Mouse (Mus musculus) layer of hippocampus, adult 9-11 months (tissue): Measurements from ENCODE around the gene Tas1r1.

Source experiments
- DNase-seq: peaks from one replicate; pipeline ENCODE4 v3.0.0; 2022

Gene Tas1r1

DNA sequence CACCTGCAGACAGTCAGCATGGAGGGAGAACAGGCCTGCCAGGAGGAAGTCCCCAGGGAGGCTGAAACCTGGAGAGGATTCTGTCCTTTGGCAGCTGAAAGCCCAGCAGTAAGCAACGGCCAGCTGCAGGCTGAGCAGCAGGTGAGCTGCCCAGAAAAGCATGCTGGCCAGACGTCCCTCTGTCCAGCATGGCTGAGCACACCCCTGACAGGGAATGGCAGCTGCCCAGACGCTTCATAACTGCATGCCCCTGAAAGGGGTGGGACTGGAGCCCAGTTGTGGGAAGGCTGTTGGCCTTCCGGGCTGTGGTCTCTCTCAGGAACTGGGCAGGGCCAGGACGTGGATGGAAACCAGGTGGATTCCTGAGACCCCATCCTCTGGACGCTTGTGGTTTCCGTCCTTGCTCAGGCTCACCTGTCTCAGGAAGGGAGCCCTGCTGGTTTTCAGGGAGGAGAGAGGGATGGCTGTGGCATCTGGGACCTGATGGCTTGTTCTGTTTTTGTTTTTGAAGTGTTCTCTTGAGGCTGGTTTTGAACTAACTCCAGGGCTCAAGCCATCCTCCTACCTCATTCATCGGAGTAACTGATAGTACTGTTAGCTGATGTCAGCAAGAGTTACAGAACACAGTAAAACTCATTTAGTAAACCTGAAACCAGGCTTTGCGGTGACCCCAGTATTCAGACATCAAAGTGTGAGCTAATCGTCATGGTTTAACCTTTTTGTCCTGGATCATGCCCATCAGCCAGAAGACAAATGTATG is at the start of gene Tas1r1:
Gene Tas1r1, minus strand, starts transcription at position 344 of the 760 bp plus-strand sequence.
- no peak for DNase-seq

DNA sequence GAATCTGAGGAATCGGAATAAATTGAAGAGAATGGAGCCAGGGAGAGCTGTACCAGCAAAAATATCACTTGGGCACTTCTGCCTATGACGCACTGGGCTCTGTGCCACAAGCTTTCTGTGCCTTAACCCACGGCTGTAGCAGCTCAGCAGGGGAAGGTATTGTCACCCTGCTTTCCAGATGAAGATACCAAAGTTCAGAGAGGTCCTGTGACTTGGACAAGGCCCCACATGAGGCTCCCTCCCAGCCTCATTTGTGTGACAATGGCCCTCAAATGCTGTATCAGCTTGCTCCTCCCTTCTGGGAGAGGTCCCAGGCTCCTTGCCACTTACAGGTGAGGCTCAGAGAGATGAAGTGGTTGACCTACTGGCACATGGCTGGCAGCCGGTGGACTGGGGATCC is 49.8 kb upstream of the Tas1r1 start:
- no peak for DNase-seq

DNA sequence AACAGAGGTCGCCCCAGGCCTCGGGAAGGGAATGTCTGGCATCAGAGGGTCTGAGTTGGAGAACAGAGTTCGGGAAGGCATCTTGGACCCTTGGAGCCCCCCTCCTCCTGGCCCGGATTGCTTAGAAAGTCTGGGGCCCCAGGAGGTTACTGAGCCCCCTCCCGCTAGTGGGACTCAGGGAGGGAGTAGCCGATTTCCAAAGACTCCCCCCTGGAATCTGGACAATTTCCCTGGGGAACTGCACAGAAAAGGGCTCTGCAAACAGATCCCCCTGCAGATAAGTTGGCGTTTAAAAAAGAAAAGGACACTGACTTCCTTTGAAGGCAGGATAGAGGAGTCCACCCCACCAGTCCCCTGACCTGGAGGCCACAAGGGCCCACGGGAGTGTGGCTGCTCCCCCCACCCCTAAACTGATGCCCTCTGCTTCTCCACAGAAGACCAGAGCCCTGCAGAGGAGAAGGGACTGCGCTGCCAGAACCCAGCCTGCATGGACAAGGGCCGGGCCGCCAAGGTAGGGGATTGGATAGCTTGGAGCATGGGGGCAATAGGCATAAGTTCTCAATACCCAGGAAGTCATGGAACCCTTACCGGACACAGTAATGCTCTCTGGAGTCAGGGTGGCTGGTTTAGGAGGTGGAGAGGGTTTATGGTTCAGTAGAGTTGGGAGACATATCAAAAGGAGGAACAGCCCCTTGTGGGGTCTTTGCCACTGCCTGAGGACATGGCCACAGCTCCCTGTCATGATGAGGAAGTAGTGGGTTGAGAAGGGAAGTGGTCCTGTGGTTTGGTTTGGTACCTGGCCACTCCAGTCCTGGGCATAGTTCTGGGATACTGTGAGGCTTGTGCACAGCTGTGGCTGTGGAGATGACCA is 49.1 kb upstream of the Tas1r1 start:
- DNase-seq, result no peak

DNA sequence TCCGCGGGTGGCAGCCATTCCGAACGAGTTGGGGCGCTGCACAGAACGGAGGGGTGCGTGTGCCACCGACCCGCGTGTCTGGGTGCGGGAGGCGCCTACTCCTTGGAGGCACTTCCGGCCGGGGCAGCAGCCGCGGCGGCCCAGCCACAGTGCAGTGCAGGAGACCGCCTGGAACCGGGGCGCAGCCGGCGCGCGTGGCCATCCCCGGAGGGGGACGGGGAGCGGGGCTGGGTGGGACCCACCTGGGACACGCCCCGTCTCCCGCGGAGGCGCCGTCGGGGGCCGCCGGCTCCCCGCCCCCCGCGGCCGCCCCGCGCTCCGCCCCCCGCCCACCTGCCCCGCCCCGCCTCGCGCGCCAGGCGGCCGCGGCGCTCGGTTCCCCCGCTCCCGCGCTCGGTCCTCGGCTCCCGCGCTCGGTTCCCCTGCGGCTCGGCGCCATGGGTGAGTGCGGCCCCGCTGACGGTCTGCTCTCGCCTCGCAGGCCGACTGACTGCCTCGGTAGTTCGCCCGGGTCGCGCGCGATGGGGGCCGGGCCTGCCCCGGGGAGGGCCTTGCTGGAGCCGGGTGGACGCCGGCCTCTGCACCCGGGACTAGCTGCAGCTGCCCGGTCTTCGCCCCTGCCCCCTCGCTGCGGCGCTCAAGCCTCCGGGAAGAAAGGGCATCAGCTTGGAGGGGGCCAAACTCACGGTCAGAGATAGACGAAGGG is 48.3 kb upstream of the Tas1r1 start:
- no peak for DNase-seq

DNA sequence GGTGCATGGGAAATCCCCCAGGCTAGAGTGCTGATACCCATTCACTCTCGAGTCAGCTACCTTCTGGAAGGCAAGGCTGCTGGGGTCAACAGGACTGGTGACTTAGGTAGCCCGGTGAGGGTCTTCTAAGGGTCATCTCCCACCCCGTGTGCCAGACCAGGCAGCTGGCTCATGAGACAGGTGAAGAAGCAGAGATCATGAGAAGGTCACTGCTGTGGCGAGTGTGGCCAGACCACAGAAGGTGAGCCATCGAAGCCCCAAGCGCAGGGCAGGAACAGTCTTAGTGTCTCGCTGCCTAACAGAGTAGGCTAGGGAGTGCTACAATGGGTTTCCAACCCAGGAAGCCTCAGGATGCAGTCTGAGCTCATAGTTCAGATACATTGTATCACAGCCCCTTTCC is 46.2 kb upstream of the Tas1r1 start:
- no peak for DNase-seq

DNA sequence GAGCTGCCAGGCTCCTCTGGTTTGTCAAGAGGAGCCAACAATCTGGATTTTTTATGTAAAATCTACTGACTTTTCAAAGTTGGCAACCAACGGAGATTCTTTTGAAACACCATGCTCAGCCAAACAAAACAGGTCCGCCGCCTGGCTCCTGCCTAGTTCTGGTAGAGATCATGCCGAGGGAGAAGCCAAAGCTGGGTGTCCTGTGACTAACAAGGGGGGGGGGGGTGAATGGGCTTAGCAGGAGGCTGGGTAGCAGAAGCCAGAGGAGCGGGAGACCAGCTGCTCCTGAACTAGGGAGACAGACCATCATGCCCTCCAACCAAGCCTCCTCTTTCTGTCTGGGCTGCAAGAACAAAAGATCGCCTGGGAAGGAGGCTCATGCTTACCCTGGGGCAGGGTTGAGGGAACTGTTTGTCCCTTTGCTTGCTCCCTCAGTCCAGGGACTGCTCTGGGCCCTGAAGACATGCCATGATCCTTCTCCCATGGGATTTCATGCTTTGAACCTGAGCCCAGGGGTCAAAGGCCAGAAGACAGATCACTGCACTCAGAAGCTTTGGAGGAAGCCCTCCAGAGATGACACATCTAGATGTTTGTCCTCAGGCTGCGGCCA is 45.3 kb upstream of the Tas1r1 start:
- DNase-seq, result no peak

DNA sequence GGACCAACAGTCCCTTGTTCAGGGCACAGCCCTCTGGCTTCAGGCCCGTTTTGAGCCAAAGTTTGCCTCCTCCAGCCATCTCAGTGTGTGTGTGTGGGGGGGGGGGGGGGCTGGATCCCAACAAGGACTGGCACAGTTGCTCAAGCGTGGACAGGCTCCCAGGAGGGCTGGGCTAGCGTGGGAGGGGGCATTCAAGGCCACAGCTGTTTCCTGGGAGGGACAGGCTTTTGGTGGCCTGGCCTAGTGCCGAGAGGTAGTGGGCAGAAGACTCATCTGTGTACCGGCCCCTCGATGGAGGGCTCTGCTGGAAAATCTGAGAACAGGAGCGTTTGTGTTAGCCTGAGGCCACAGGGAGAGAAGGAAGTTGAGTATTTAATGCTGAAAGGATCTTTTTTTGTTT is 41.6 kb upstream of the Tas1r1 start:
- no peak for DNase-seq

DNA sequence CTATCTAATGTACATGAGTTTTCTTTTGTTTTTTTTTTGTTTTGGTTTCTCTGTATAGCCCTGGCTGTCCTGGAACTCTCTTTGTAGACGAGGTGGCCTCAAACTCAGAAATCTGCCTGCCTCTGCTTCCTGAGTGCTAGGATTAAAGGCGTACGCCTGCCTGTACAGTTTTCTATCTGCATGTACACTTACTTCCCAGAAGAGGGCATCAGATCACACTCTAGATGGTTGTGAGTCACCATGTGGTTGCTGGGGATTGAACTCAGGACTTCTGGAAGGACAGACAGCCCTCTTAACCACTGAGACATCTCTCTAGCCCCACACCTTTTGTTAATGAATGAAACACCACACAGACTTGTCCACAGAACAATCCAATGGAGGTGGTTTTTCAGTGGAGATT is 40.9 kb upstream of the Tas1r1 start:
- DNase-seq, result no peak

DNA sequence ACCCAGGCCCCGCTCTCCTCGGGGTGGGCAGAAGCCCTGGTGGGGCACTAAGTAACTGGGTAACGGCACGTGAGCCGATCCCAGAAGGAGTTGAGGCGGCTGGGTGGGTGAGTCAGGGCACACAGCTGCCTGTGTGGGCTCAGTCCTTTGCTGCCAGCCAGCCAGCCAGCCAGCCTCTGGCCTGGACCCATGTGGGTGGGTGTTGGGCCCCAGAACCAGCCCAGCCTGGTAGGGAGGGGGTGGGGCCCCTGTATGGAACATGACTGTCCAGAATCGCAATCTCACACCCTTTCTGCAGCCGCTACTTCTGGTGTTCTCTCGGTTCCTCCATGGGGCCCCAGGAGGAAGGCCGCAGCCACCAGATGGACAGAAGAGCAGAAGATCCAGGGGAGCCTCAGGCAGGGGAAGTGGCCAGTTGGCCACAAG is 39.8 kb upstream of the Tas1r1 start:
- DNase-seq, result no peak

DNA sequence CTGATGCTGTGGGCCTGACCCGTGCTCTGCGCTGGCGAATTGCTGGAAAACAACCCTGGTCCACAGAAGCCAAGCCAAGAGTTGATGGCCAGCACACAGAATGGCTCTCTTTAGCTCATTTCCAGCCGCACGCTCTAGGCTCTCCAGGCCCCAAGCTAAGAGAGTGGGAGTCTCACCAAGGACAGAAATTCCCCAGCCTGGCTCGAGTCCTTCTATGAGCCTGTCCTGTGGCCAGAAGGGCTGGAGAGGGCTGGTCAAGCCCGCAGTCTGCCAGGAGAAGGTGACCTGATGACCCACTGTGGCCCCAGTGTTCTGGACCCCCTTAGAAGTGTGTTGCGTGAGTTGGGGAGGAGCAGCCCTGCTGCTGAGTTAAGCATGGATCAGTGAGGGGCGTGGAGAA is 38.8 kb upstream of the Tas1r1 start:
- DNase-seq, result no peak

DNA sequence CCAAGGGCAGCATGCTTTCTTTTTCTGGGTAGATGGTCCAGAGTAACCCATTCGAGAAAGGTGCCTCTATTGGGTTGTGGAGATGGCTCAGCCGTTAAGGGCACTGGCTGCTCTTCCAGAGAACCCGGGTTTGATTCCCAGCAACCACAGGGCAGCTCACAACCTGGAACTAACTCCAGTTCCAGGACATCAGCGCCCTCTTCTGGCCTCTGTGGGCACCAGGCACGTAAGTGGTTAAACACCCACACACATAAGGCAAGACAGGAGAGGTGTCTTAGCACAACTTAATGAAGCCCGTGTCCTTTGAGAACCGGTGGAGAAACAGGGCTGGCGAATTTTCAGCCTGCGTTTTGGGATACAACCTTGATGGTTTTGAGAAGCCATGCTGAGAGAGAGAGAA is 36.2 kb upstream of the Tas1r1 start:
- no peak for DNase-seq

DNA sequence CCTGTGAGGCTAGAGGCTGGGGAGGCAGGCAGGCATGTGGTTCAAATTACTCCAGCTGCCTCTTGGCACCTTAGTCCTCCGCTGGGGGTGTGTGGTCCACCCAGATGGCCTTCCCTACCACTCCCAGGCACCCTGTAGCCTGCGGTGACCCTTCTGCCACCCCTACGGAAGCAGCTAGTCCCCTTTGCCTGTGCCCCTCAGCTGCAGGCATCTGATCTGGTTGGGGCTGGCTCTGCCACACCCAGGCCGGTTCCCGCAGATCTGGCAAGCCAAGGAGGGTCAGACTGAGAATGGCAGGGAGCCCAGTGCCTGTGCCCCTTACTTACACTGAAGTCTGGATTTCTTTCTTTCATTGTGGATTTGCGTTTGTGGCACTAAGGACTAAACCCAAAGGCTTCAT is 35.3 kb upstream of the Tas1r1 start:
- no peak for DNase-seq

DNA sequence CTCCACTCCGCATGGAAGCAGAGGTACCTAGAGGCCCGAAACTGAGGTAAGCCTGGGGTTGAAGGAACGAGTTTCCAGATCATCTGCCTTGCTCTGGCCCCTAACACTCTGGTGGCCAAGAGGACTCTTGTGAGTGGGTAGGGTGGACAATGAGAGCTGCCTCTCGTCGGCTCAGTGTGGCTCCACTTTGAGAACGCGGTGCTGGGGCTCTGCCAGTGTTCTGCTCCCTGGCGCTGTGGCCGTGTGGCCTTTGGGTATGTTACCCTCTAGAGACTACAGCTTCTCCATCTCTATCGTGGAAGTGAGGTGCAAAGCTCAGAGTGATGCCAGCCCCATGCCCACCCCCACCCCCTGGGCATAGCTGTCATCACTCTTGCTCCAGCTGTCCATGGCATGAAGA is 34.3 kb upstream of the Tas1r1 start:
- DNase-seq, result no peak

DNA sequence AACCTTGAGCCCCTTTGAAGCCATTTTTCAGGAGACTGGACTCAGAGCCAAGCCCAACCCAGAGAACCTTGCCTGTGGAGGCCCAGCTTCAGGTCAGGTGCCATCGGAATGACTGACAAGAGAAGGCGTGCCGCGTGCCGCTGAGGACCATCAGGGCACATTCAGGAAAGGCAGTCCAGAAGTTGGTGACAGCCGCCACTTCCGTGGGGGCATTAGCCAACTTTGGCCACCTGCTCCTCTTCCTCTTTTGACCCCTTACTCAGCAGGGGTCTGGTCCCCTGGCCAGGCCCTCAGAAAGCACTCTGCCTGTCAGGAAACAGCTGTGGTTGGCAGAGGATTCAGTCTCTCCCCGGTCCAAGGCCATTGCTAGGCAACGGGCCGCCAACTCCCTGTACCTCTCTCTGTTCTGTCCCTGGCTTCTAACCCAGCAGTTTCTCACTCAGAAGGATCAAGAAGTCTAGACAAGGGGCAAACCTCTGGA is 33.8 kb upstream of the Tas1r1 start, which contains the start of gene Plekhg5:
Gene Plekhg5, plus strand, starts transcription at position 378 of the 481 bp plus-strand sequence.
- peak; percentile 42 for DNase-seq

DNA sequence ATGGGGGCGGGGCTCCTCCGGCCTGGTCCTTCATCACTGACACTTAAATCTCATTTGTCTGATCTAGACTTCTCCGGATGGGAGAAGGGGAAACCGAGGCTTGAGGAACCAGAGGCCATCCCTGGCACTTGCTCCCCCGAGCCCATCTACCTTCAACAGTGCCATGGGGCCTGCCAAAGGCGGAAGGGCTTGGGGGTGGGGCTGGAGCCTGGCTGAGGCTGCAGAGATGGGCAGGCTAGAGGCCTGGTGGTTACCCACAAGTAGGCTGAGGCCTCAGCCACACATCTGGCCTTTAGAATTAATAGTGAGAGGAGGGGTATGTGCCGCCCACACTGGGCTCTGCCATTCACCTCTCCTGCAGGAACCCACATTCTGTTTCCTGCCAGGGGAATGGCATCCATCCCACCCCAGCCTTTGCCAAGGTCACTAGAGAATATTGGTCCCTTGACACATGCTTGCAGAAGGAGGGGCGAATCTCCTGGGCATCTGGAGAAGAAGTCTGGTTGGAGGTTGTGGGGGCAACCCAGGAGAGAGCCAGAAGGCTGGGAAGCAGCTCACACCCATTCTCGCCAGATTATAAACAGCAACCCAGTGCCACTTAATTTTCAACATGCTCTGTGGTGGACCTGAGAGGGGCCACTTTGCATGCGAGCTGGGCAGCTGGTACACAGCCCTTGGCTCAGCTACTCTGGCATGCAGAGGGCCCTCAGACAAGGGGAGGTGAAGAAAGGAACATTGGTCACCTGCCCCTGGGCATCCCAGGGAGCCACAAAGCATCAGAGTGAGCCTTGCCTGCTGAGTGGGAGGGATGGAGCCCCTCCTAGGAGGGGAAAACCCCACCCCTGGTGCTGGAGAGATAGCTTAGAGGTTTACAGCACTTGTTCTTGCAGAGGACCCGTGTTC is 32.4 kb upstream of the Tas1r1 start:
- no peak for DNase-seq

DNA sequence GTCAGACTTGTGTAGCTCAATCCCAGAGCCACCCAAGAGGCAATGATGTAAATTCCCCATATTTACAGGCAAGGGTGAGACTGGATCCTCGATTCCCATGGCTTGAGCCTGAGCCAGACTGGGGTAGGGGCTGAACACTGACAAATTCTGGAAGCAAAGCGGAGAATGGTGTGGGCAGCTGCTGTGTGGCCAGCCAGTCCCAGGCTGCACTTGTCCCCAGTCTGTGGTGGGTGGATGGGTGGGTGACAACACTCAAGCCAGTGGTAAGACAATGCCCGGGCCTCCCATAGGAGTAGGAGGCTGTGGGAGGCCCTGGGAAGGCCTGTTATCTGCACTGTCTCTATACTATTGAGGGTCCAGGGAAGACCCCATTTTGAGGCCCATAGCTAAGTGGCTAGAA is 30.9 kb upstream of the Tas1r1 start:
- DNase-seq, result no peak

DNA sequence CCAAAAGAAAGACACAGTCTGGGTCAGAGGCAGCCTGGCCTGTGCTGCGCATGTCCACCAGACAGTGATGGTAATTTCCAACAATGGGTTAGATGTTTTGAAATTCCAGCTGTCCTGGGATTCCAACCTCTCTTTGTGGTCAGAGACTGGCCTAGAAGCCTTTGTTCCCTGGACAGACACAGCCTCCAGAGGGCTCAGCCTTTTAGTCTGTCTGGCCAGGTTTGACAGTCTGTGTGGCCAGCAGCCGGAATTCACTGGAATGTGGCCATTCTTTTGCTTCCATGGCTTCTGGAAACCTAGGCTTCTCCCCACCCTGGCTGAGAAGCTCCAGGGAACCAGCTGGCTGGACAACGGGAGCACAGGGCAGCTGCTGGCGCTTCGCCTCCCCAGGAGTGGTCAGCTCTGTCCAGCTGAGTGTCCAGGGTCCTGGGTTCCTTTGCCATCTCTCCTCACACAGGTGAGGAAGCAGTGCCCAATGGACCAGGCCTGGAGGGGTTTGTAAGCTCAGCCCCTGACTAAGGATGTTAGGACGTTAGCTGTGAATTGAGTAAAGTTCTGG is 29.9 kb upstream of the Tas1r1 start:
- no peak for DNase-seq

DNA sequence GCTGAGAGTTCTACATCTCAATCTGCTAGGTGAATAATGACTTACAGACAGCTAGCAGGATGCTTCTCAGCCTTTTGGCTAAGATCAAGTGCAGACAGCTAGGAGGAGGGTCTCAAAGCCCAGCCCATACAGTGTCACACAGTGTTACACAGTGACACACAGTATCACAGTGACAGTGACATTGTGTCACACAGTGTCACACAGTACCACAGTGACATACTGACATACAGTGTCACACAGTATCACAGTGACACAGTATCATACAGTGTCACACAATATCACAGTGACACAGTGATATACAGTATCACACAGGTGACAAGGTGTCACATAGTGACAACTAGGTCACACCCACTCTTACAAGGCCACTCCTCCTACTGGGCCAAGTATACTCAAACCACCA is 28.9 kb upstream of the Tas1r1 start:
- no peak for DNase-seq

DNA sequence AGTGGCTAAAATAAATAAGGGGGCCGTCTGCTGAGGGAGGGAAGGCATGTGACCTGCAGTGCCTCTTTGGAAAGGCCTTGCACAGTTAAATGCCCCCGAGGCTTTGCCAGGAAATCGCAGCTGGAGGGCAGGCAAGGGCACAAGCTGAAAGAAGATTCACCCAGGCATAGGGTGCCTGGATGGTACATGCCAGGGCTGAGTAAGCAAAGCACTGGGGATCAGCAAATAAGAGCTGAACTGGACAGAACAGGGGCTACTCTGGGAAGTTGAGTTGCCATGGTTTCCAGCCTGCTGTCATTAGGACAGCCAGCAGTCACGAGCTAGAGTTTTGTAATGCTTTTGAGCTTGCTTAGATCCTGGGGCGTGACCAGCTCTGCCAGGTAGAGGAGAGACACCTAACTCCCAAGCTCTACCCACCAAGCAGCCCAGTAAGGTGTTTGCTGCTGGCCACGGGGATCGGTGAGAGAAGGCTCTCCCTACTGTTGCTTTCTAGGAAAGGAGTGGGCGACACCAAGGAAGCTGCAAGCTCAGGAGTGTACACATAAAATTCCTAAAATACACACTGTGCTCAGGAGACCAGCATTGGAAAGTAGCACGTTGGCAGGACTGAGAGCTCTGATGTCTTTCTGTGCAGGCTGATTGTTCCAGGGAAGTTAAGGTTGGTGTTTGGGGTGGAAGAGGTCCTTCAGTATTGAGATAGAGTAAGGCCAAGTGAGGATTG is 24.2 kb upstream of the Tas1r1 start:
- no peak for DNase-seq

DNA sequence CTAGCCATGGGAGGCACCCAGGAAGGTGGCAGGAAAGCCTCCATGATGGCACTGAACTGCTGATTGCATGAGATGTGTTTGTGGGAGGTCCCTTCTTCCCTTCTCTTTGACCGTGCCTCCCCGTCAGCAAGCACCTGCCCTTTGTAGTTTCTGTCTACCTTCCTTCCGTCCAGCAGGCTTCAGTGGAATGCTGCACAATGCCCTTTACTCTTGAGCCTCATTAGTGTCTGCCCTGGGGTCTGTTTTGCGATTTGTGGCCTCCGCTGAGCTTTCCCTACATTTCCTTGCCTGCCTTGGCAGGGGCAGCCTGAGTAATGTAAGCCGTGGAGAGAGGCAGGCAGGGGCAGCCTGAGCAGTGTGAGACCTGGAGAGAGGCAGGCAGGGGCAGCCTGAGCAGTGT is 6.2 kb upstream of the Tas1r1 start:
- no peak for DNase-seq

DNA sequence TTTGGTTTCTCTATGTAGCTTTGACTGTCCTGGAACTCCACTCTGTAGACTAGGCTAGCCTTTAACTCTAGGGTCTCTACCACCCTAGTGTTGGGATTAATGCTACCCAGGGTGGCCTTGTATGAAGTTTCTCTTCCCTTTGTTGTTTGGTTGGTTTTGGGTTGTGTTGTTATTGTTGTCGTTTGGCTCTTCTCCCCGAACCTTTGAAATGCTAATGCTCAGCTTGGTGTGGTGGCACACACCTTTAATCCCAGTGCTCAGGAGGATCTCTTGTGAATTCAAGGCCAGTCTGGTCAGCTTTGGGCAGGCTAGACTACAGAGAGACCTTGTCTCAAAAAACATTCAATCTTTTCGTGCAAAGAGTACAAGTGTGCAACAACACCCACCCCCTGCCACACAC is 4.8 kb upstream of the Tas1r1 start:
- no peak for DNase-seq
